In the genomic region with DNA sequence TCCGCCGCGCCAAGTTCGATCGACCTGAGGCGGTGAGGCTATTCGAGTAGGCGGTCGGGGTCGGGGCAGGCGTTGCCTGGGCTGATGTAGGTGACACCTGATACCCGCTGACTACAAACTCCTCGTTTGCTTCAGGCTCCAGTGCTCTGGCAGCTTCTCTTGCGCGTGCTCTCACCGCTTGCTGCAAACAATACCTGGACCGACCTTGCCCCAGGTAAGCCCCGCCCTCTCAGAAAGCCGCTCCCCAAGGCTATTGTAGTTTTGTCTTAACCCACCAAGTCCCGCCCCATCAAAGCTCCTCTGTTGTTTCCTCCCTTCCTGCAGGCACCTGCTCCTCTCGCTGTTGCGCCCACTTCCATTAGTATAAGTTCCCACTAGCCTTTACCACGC, we compare ENCODE assay signal across 7 mouse cellular contexts. TPM values are rescaled to one million over a fixed set of nuclear protein-coding genes. Genes with fewer than 3 reads are reported as not detected.
DNase-seq lines count a peak whose midpoint lies in the region; ATAC-seq and TF ChIP-seq lines count a peak whose summit lies in the region.

No protein-coding gene starts in this region.

- H3K4me2 ChIP-seq in liver, embryonic 13.5 days: peak overlapping the region; percentile 97

- TF ChIP-seq CTCF in thymus, adult 2 months (IDR thresholded peaks at IDR 0.05; ENCODE audit: borderline replicate concordance, control insufficient read depth, extremely low read depth, insufficient read depth, low read length, poor library complexity): no peak

- DNase-seq in thymus, adult 2 months: peak; percentile 65
- DNase-seq in thymus, postnatal 4 days: no peak
- no peak for DNase-seq in forebrain, embryonic 10.5 days (ENCODE audit: extremely low spot score, low spot score)
- DNase-seq in liver, embryonic 13.5 days: no peak
- DNase-seq in spleen, postnatal 14 days (ENCODE audit: low spot score in 2 of 2): no peak
- DNase-seq in right cerebral cortex, adult 2 months (ENCODE audit: low spot score in 2 of 2): no peak
- no peak for DNase-seq in left cerebral cortex, postnatal 4 days

- no peaks in the 10 kb centered on the region for H3K27me3 ChIP-seq in thymus, adult 2 months (ENCODE audit: control insufficient read depth, insufficient read depth, low read length)
- peaks cover 35% of the 10 kb centered on the region for H3K27me3 ChIP-seq in forebrain, embryonic 10.5 days (ENCODE audit: poor library complexity, severe bottlenecking)
- H3K27me3 ChIP-seq in liver, embryonic 13.5 days: peaks cover 20% of the 10 kb centered on the region

- peaks cover 40% of the 10 kb centered on the region for H3K4me1 ChIP-seq in thymus, adult 2 months (replicated peaks; ENCODE audit: control insufficient read depth, insufficient read depth, low read length)
- peaks cover 43% of the 10 kb centered on the region for H3K4me1 ChIP-seq in forebrain, embryonic 10.5 days
- H3K4me1 ChIP-seq in liver, embryonic 13.5 days (replicated peaks): peaks cover 50% of the 10 kb centered on the region

- H3K36me3 ChIP-seq in thymus, adult 2 months (ENCODE audit: control insufficient read depth, insufficient read depth, low read length): no peaks in the 10 kb centered on the region
- H3K36me3 ChIP-seq in forebrain, embryonic 10.5 days (replicated peaks): peaks cover 38% of the 10 kb centered on the region
- peaks cover 15% of the 10 kb centered on the region for H3K36me3 ChIP-seq in liver, embryonic 13.5 days

- H3K9ac ChIP-seq in liver, embryonic 13.5 days: peak overlapping the region; percentile 87

- no peak for ATAC-seq in liver, embryonic 13.5 days (ENCODE audit: low read depth)

- no peak for TF ChIP-seq POLR2A in thymus, adult 2 months (IDR thresholded peaks at IDR 0.05; ENCODE audit: control insufficient read depth, extremely low read depth, insufficient read depth, low read length, poor library complexity)

- no peak overlapping the region for H3K27ac ChIP-seq in thymus, adult 2 months (ENCODE audit: control insufficient read depth, insufficient read depth, low read length)
- peak overlapping the region; percentile 87 for H3K27ac ChIP-seq in forebrain, embryonic 10.5 days
- peak overlapping the region; percentile 76 for H3K27ac ChIP-seq in liver, embryonic 13.5 days

- peak overlapping the region; percentile 85 for H3K4me3 ChIP-seq in thymus, adult 2 months (ENCODE audit: control insufficient read depth, insufficient read depth, low read length)
- peak overlapping the region; percentile 80 for H3K4me3 ChIP-seq in forebrain, embryonic 10.5 days
- peak overlapping the region; percentile 87 for H3K4me3 ChIP-seq in liver, embryonic 13.5 days (replicated peaks)

- WGBS in thymus, adult 2 months: under 1% methylated on average over 23 of the region's 23 CpGs
- under 1% methylated on average over 23 of the region's 23 CpGs for WGBS in forebrain, embryonic 10.5 days
- 1% methylated on average over 23 of the region's 23 CpGs for WGBS in liver, embryonic 13.5 days (ENCODE audit: insufficient replicate concordance)

- H3K9me3 ChIP-seq in forebrain, embryonic 10.5 days: no peaks in the 10 kb centered on the region
- H3K9me3 ChIP-seq in liver, embryonic 13.5 days (replicated peaks): no peaks in the 10 kb centered on the region

- intact Hi-C loops in left cerebral cortex, postnatal 4 days (cut with DNase I): no loop called here

RNA-seq across cellular contexts. Expression of a gene that starts 0.3 kb away (rescaled TPM):
- 96.2 and 125 TPM in 2 replicates for polyA plus RNA-seq in thymus, adult 2 months (2012; rRNA removed)
- polyA plus RNA-seq in forebrain, embryonic 10.5 days (2016; fragmentation: Nextera tagmentation; extraction: Ambion mirVana): 66.4 and 69.6 TPM in 2 replicates
- 12.0 and 12.9 TPM in 2 replicates for polyA plus RNA-seq in liver, embryonic 13.5 days (2015; fragmentation: Nextera tagmentation; extraction: Ambion mirVana)
- total RNA-seq in left cerebral cortex, postnatal 4 days (2021): 1 to 10 TPM; 5.6 to 5.7 TPM

RNA-seq across cellular contexts. Expression of a gene that starts 10.4 kb away (rescaled TPM):
- polyA plus RNA-seq in thymus, adult 2 months (2012; rRNA removed): 904 and 1,218 TPM in 2 replicates
- 59.2 and 59.5 TPM in 2 replicates for polyA plus RNA-seq in forebrain, embryonic 10.5 days (2016; fragmentation: Nextera tagmentation; extraction: Ambion mirVana)
- polyA plus RNA-seq in liver, embryonic 13.5 days (2015; fragmentation: Nextera tagmentation; extraction: Ambion mirVana): 84.5 and 94.1 TPM in 2 replicates
- total RNA-seq in left cerebral cortex, postnatal 4 days (2021): 10 to 100 TPM; 14.9 to 16.3 TPM

RNA-seq across cellular contexts. Expression of a gene that starts 16.5 kb away (rescaled TPM):
- polyA plus RNA-seq in thymus, adult 2 months (2012; rRNA removed): 95.9 and 282 TPM in 2 replicates
- 172 and 182 TPM in 2 replicates for polyA plus RNA-seq in forebrain, embryonic 10.5 days (2016; fragmentation: Nextera tagmentation; extraction: Ambion mirVana)
- 47.9 and 50.4 TPM in 2 replicates for polyA plus RNA-seq in liver, embryonic 13.5 days (2015; fragmentation: Nextera tagmentation; extraction: Ambion mirVana)
- total RNA-seq in left cerebral cortex, postnatal 4 days (2021): 100 to 1,000 TPM; 306 to 334 TPM

RNA-seq across cellular contexts. Expression of a gene that starts 29.2 kb away (rescaled TPM):
- 47.6 and 60.9 TPM in 2 replicates for polyA plus RNA-seq in thymus, adult 2 months (2012; rRNA removed)
- 18.7 and 20.3 TPM in 2 replicates for polyA plus RNA-seq in forebrain, embryonic 10.5 days (2016; fragmentation: Nextera tagmentation; extraction: Ambion mirVana)
- 0.46 and 0.52 TPM in 2 replicates for polyA plus RNA-seq in liver, embryonic 13.5 days (2015; fragmentation: Nextera tagmentation; extraction: Ambion mirVana)
- 10 to 100 TPM; 37.8 to 40.0 TPM for total RNA-seq in left cerebral cortex, postnatal 4 days (2021)

RNA-seq across cellular contexts. Expression of a gene that starts 58.5 kb away (rescaled TPM):
- polyA plus RNA-seq in thymus, adult 2 months (2012; rRNA removed): 163 and 208 TPM in 2 replicates
- polyA plus RNA-seq in forebrain, embryonic 10.5 days (2016; fragmentation: Nextera tagmentation; extraction: Ambion mirVana): 21.2 and 22.7 TPM in 2 replicates
- 4.8 and 6.1 TPM in 2 replicates for polyA plus RNA-seq in liver, embryonic 13.5 days (2015; fragmentation: Nextera tagmentation; extraction: Ambion mirVana)
- 100 to 1,000 TPM; 103 to 105 TPM for total RNA-seq in left cerebral cortex, postnatal 4 days (2021)
